Mouse (Mus musculus): ENCODE measurements around the gene Alg6. TPM values are rescaled to one million over a fixed set of nuclear protein-coding genes. Genes with fewer than 3 reads are reported as not detected.

Gene Alg6
- polyA plus RNA-seq, 1 experiment from 2014 or later = 13.9 TPM

GRCm38 (mm10) chr4:99717905-99718304 lies 2.4 kb downstream of the Alg6 start:
- DNase-seq (ENCODE audit: low spot score) (no peak), ATAC-seq (ENCODE audit: low FRiP score) (no peak)
- Histone ChIP-seq H3K9ac (ENCODE audit: low read depth, low read length) (no peak overlapping the region), H3K36me3 (ENCODE audit: control insufficient read depth, insufficient read depth, low read length) (no peaks in the 10 kb centered on the region), H3K27ac (ENCODE audit: low read depth, low read length) (no peak overlapping the region), H3K4me1 (replicated peaks; ENCODE audit: control insufficient read depth, insufficient read depth, low read length) (no peaks in the 10 kb centered on the region), H3K27me3 (ENCODE audit: control insufficient read depth, insufficient read depth, low read length) (no peaks in the 10 kb centered on the region), H3K4me3 (ENCODE audit: low read depth, low read length) (no peak overlapping the region), H3K4me2 (replicated peaks; ENCODE audit: low read depth, low read length) (no peak overlapping the region), H3K9me3 (ENCODE audit: control insufficient read depth, low read length) (no peaks in the 10 kb centered on the region)
- WGBS = 83% methylated on average over 4 of the region's 4 CpGs

- Histone ChIP-seq H3K4me1 (replicated peaks; ENCODE audit: control insufficient read depth, insufficient read depth, low read length) (no peaks in the 10 kb centered on the region), H3K9me3 (ENCODE audit: control insufficient read depth, low read length) (no peaks in the 10 kb centered on the region), H3K4me3 (ENCODE audit: low read depth, low read length) (no peak overlapping the region), H3K9ac (ENCODE audit: low read depth, low read length) (no peak overlapping the region), H3K27ac (ENCODE audit: low read depth, low read length) (no peak overlapping the region), H3K4me2 (replicated peaks; ENCODE audit: low read depth, low read length) (no peak overlapping the region), H3K36me3 (ENCODE audit: control insufficient read depth, insufficient read depth, low read length) (no peaks in the 10 kb centered on the region), H3K27me3 (ENCODE audit: control insufficient read depth, insufficient read depth, low read length) (no peaks in the 10 kb centered on the region)
- ATAC-seq (ENCODE audit: low FRiP score) (no peak), DNase-seq (ENCODE audit: low spot score) (no peak)
- WGBS = 93% methylated on average over 4 of the region's 4 CpGs
Measured at GRCm38 (mm10) chr4:99724331-99724730, 8.9 kb downstream of the Alg6 start.

GRCm38 (mm10) chr4:99725914-99726451 lies 10.5 kb downstream of the Alg6 start:
- no peak overlapping the region for H3K27ac ChIP-seq (ENCODE audit: low read depth, low read length)
- no peak overlapping the region for H3K4me2 ChIP-seq (replicated peaks; ENCODE audit: low read depth, low read length)
- no peaks in the 10 kb centered on the region for H3K4me1 ChIP-seq (replicated peaks; ENCODE audit: control insufficient read depth, insufficient read depth, low read length)
- H3K9ac ChIP-seq (ENCODE audit: low read depth, low read length) = no peak overlapping the region
- no peaks in the 10 kb centered on the region for H3K27me3 ChIP-seq (ENCODE audit: control insufficient read depth, insufficient read depth, low read length)
- 90% methylated on average over 8 of the region's 8 CpGs for WGBS
- no peak overlapping the region for H3K4me3 ChIP-seq (ENCODE audit: low read depth, low read length)
- ATAC-seq (ENCODE audit: low FRiP score) = no peak
- no peaks in the 10 kb centered on the region for H3K9me3 ChIP-seq (ENCODE audit: control insufficient read depth, low read length)
- H3K36me3 ChIP-seq (ENCODE audit: control insufficient read depth, insufficient read depth, low read length) = peaks cover 6% of the 10 kb centered on the region; the same call in 1 of the 2 replicates
- DNase-seq (ENCODE audit: low spot score) = no peak

- no peak overlapping the region for H3K4me2 ChIP-seq (replicated peaks; ENCODE audit: low read depth, low read length)
- 59% methylated on average over 7 of the region's 7 CpGs for WGBS
- H3K4me3 ChIP-seq (ENCODE audit: low read depth, low read length) = no peak overlapping the region
- no peaks in the 10 kb centered on the region for H3K27me3 ChIP-seq (ENCODE audit: control insufficient read depth, insufficient read depth, low read length)
- peak; percentile 30 for DNase-seq (ENCODE audit: low spot score)
- H3K36me3 ChIP-seq (ENCODE audit: control insufficient read depth, insufficient read depth, low read length) = no peaks in the 10 kb centered on the region
- H3K27ac ChIP-seq (ENCODE audit: low read depth, low read length) = no peak overlapping the region
- no peak overlapping the region for H3K9ac ChIP-seq (ENCODE audit: low read depth, low read length)
- no peaks in the 10 kb centered on the region for H3K4me1 ChIP-seq (replicated peaks; ENCODE audit: control insufficient read depth, insufficient read depth, low read length)
- no peaks in the 10 kb centered on the region for H3K9me3 ChIP-seq (ENCODE audit: control insufficient read depth, low read length)
- no peak for ATAC-seq (ENCODE audit: low FRiP score)
Measured at GRCm38 (mm10) chr4:99739836-99740235, 24.4 kb downstream of the Alg6 start.

- 91% methylated on average over 5 of the region's 5 CpGs for WGBS
- Histone ChIP-seq H3K9ac (ENCODE audit: low read depth, low read length) (no peak overlapping the region), H3K4me1 (replicated peaks; ENCODE audit: control insufficient read depth, insufficient read depth, low read length) (no peaks in the 10 kb centered on the region), H3K27ac (ENCODE audit: low read depth, low read length) (no peak overlapping the region), H3K9me3 (ENCODE audit: control insufficient read depth, low read length) (no peaks in the 10 kb centered on the region), H3K4me3 (ENCODE audit: low read depth, low read length) (no peak overlapping the region), H3K27me3 (ENCODE audit: control insufficient read depth, insufficient read depth, low read length) (no peaks in the 10 kb centered on the region), H3K36me3 (ENCODE audit: control insufficient read depth, insufficient read depth, low read length) (no peaks in the 10 kb centered on the region), H3K4me2 (replicated peaks; ENCODE audit: low read depth, low read length) (no peak overlapping the region)
- ATAC-seq (ENCODE audit: low FRiP score) (no peak), DNase-seq (ENCODE audit: low spot score) (no peak)
Measured at GRCm38 (mm10) chr4:99752426-99752825, 37.0 kb downstream of the Alg6 start.

GRCm38 (mm10) chr4:99766303-99766702 lies 50.8 kb downstream of the Alg6 start:
- no peak overlapping the region for H3K27ac ChIP-seq (ENCODE audit: low read depth, low read length)
- H3K27me3 ChIP-seq (ENCODE audit: control insufficient read depth, insufficient read depth, low read length) = no peaks in the 10 kb centered on the region
- no peak for ATAC-seq (ENCODE audit: low FRiP score)
- no peaks in the 10 kb centered on the region for H3K36me3 ChIP-seq (ENCODE audit: control insufficient read depth, insufficient read depth, low read length)
- no peaks in the 10 kb centered on the region for H3K9me3 ChIP-seq (ENCODE audit: control insufficient read depth, low read length)
- DNase-seq (ENCODE audit: low spot score) = no peak
- H3K4me2 ChIP-seq (replicated peaks; ENCODE audit: low read depth, low read length) = no peak overlapping the region
- WGBS = 91% methylated on average over 5 of the region's 5 CpGs
- no peak overlapping the region for H3K4me3 ChIP-seq (ENCODE audit: low read depth, low read length)
- no peak overlapping the region for H3K9ac ChIP-seq (ENCODE audit: low read depth, low read length)
- no peaks in the 10 kb centered on the region for H3K4me1 ChIP-seq (replicated peaks; ENCODE audit: control insufficient read depth, insufficient read depth, low read length)

- peak; percentile 26 for DNase-seq (ENCODE audit: low spot score)
- H3K9ac ChIP-seq (ENCODE audit: low read depth, low read length) = no peak overlapping the region
- H3K36me3 ChIP-seq (ENCODE audit: control insufficient read depth, insufficient read depth, low read length) = no peaks in the 10 kb centered on the region
- no peak overlapping the region for H3K4me3 ChIP-seq (ENCODE audit: low read depth, low read length)
- no peak for ATAC-seq (ENCODE audit: low FRiP score)
- no peak overlapping the region for H3K27ac ChIP-seq (ENCODE audit: low read depth, low read length)
- WGBS = 57% methylated on average over 1 of the region's 1 CpGs
- no peaks in the 10 kb centered on the region for H3K9me3 ChIP-seq (ENCODE audit: control insufficient read depth, low read length)
- H3K27me3 ChIP-seq (ENCODE audit: control insufficient read depth, insufficient read depth, low read length) = no peaks in the 10 kb centered on the region
- no peaks in the 10 kb centered on the region for H3K4me1 ChIP-seq (replicated peaks; ENCODE audit: control insufficient read depth, insufficient read depth, low read length)
- H3K4me2 ChIP-seq (replicated peaks; ENCODE audit: low read depth, low read length) = no peak overlapping the region
Measured at GRCm38 (mm10) chr4:99766753-99767152, 51.3 kb downstream of the Alg6 start.

- no peaks in the 10 kb centered on the region for H3K27me3 ChIP-seq (ENCODE audit: control insufficient read depth, insufficient read depth, low read length)
- no peak overlapping the region for H3K27ac ChIP-seq (ENCODE audit: low read depth, low read length)
- no peak overlapping the region for H3K4me2 ChIP-seq (replicated peaks; ENCODE audit: low read depth, low read length)
- no peaks in the 10 kb centered on the region for H3K9me3 ChIP-seq (ENCODE audit: control insufficient read depth, low read length)
- no peak overlapping the region for H3K9ac ChIP-seq (ENCODE audit: low read depth, low read length)
- ATAC-seq (ENCODE audit: low FRiP score) = no peak
- 89% methylated on average over 5 of the region's 5 CpGs for WGBS
- H3K36me3 ChIP-seq (ENCODE audit: control insufficient read depth, insufficient read depth, low read length) = no peaks in the 10 kb centered on the region
- H3K4me3 ChIP-seq (ENCODE audit: low read depth, low read length) = no peak overlapping the region
- no peak for DNase-seq (ENCODE audit: low spot score)
- no peaks in the 10 kb centered on the region for H3K4me1 ChIP-seq (replicated peaks; ENCODE audit: control insufficient read depth, insufficient read depth, low read length)
Measured at GRCm38 (mm10) chr4:99770555-99770954, 55.1 kb downstream of the Alg6 start.

GRCm38 (mm10) chr4:99773041-99773440 lies 57.6 kb downstream of the Alg6 start:
- Histone ChIP-seq H3K27me3 (ENCODE audit: control insufficient read depth, insufficient read depth, low read length) (no peaks in the 10 kb centered on the region), H3K4me3 (ENCODE audit: low read depth, low read length) (no peak overlapping the region), H3K9me3 (ENCODE audit: control insufficient read depth, low read length) (no peaks in the 10 kb centered on the region), H3K4me2 (replicated peaks; ENCODE audit: low read depth, low read length) (no peak overlapping the region), H3K4me1 (replicated peaks; ENCODE audit: control insufficient read depth, insufficient read depth, low read length) (no peaks in the 10 kb centered on the region), H3K9ac (ENCODE audit: low read depth, low read length) (no peak overlapping the region), H3K27ac (ENCODE audit: low read depth, low read length) (no peak overlapping the region), H3K36me3 (ENCODE audit: control insufficient read depth, insufficient read depth, low read length) (no peaks in the 10 kb centered on the region)
- peak; percentile 5 for DNase-seq (ENCODE audit: low spot score)
- no peak for ATAC-seq (ENCODE audit: low FRiP score)
- WGBS = 29% methylated on average over 1 of the region's 1 CpGs

All from hindbrain, embryonic 11.5 days (tissue).